Mouse (Mus musculus) urinary bladder, postnatal 10 days (tissue): ENCODE measurements at regions not wholly inside any gene's neighbourhood (a gene's known extent, or its start where the extent isn't known, plus 50 kb on each side); places are given as distances from the start of the nearest gene placed in this dataset.

Experiments
- DNase-seq: peaks from one replicate; pipeline ENCODE4 v3.0.0; 2022; ENCODE audit warnings: low spot score

- no peak for DNase-seq
Observed at GRCm38 (mm10) chr8:126854121-126855055, 91.3 kb downstream of the Tomm20 start.

GRCm38 (mm10) chr8:126852663-126853390 lies 92.8 kb downstream of the Tomm20 start:
- DNase-seq: no peak

GRCm38 (mm10) chr8:126852184-126852583 lies 93.5 kb downstream of the Tomm20 start:
- no peak for DNase-seq

- no peak for DNase-seq
Observed at GRCm38 (mm10) chr8:126851780-126852179, 93.9 kb downstream of the Tomm20 start.

- no peak for DNase-seq
Observed at GRCm38 (mm10) chr8:126850189-126850535, 95.5 kb downstream of the Tomm20 start.

DNA sequence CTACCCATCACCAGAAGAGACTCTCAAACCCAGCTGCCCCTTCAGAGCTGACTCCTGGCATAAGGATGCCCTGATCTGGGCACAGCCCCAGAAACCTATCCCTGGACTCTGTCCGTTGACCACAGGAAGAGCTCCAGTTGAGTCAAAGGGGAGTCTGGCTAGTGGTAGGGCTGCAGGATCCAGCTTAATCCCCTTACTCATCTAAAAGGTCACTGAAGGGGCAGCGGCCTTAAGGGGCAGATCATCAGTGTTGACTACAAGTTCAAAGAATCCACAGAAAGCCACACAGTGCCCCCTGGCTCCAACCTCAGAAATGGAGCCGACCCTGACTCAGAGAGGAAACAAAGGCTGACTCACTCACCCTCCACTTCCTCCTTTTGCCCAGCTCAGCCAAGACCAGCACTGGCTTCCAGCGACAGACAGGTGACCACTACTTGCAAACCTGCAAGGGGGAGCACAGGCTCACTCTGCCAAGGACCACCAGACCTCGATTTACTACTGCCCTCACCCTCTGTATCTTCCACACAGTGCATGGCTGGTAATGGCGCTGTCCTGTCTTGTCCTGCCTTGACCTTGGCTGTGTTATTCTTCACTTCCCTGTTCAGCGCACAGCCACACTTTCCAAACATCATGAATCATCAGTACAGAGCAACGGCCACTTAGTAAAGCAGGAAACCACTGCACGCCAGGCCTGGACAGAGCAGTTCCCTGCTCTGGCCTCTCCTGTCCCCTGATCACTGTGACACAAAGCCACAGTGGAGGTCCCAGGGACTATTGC lies 96.0 kb downstream of the Tomm20 start:
- no peak for DNase-seq

- DNase-seq: no peak
Observed at GRCm38 (mm10) chr8:126848369-126849105, 97.1 kb downstream of the Tomm20 start.

DNA sequence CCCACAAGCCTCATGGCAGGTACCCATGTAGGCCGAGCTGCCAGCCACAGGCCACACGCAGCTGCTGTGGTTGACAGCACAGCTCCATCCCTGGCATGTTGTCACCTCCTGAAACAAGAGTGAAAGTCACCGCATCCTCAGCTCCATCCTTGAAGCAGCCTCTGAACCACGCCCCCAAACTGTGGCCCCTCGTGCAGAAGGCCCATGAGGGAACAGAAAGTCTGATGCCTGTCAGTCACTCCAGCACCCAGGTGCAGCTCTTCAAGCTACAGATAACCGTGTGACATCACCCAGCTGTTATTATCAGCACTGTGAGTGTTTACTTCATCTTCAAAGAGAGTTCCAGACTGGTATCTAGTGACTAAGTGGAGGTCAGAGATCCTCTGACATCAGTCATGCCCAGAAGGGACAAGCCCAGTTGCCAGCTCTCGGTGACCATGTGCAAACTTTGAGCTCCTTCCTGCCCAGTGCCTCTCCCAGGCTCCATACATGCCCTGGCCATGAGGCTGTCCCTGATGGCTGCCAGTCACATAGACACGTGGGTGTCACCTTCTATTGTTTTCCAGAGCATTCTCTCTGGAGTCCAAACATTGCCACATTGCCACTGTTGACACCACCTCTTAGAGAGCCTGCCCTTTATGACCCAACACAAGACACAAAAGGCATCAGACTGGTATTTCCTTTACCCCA lies 97.8 kb downstream of the Tomm20 start:
- no peak for DNase-seq

- no peak for DNase-seq
Observed at GRCm38 (mm10) chr8:126846188-126846565, 99.5 kb downstream of the Tomm20 start.

DNA sequence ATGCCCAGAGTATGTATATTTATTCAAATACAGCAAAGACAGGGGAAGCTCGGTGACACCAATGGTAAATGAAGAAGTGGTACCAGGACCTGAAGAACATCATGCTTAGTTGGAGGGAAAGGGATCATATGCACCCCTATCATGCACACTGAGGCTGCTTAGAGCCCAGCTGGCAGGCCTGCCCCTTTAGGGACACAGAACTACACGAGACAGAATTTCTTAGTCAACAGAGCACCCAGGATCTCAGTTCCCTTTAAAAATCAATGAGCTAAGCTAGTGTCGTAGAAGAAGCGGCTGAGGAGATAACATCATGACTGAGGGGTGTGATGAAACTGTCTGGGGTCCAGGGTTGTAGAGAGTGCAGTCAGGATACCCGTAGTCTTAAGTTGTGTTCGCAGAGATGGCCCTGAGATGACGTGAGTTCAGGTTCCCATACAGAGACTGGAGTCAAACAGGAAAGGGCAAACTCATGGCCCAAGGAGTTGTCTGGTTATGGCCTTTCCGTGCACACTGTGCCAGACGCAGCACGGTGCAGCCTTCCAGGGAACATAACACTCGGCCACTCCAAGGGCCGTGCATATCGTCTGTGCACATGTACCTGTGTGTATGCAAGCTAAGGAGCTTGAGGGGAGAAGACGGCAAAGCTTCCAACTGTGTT lies 100.0 kb downstream of the Tomm20 start:
- no peak for DNase-seq

DNA sequence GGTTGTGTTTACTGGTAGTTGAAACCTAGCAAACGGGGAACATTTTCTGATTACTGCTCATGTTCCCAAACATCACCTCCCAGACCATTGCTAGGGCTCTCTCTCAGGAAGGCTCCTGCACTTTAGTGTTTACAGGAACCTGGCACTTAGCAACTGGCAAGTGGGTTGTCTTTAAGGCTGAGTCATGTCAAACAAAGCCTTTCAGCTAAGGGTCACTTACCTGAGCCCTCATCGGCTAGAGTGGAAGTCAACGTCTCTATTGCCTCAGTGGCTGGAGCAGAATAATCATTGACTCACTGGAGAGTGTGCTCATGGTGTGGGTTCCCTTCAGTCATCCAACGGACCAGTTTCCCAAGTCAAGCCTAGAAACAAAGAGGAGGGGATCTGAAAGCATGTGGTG lies 101.0 kb downstream of the Tomm20 start:
- no peak for DNase-seq

DNA sequence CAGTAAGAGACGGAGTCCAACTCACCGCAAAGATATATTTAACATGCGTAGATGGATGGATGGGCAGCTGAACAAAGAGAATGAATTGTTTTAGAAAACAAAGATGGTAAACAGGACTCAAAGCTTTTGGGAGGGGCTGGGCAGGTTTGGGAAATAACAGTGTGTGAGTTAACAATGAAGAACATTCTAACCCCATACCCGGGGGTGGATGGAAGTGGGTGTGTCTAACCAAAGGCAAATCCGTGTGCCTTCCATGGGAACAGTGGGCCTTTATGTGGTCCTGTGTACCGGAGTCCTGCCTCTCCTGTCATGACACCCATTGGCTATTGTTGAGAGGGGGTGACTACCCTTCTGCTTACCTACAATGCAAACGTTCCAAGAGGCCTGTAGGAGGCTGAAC lies 104.5 kb downstream of the Tomm20 start:
- DNase-seq: no peak

DNA sequence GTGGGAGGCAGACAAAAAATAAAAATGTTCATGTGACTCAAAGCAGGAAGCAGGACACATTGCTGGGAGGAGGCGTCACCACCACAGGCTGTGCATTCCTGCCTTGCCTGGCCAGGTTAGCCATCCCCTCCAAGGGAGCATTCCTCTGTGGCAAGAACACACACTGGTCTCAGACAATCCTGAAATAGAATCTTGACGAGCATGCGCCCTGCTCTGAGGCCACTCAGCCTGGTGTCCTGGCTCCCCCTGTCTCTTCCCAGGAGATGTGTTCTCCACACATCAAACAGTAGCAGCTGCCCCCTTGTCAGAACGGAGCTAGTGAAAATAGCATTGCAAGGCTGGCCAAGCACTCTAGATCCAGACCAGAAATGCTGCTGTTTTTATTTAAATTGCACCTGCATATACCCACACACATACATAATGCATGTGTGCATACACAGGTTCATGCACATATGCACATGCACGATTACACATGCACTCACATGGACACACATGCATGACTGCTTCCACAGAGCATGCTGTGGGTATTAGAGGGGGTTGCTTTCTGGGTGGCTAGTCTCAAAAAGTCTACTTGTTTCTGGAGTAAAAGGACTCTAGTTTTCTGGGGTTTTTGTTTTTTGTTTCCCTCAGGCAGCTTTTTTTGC lies 105.8 kb downstream of the Tomm20 start:
- DNase-seq: no peak

- no peak for DNase-seq
Observed at GRCm38 (mm10) chr8:126839039-126839711, 106.5 kb downstream of the Tomm20 start.

- DNase-seq: no peak
Observed at GRCm38 (mm10) chr8:126838228-126838627, 107.4 kb downstream of the Tomm20 start.

DNA sequence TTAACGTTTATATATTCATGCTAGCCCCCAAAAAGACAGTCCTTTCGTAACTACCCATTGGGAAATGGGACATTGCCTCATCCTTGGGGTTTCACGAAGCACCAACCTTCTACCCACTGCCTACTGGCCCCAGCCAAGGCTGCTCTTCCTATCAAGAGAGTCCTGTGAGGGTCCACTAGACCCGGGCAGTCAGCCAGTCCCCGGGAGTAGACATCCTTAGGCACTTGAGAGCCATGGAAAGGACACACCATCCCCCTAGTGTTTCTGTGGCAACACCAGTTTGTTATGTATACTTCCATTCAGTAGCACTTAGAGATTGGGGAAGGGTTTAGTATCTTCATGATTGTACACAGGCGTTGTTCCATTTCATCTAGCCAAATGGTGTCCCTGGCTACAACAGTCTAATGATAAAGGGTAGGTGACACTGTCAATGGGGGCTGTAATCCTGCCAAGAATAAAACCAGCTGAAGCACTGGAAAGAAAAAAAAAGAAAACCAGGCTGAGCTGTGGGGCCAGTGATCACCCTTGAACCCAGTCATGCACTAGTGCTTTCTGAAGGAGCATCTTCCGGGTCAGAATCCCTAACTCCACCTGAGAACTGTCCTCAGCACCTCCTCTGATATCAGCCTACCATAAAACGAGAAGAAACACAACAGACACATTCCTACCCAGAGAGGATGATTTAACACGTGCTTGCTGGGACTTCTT lies 108.2 kb downstream of the Tomm20 start:
- DNase-seq: no peak

DNA sequence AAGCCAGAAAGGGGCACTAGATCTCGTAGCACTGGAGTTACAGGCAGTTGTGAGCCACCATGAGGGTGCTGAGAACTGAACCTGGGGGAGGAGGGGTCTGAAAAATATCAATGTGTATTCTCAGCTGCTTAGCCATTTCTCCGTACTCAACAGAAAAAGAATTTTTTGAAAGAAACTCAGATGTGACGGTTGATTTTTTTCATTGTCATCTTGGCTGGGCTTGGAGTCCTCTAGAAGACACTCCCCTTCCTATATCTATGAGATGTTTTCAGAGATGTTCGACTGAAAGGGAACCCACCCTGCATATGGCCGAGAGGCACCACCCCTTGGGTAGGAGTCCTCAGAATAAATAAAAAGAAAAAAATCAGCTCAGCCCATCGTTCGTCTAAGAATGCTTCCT lies 110.1 kb downstream of the Tomm20 start:
- DNase-seq: no peak

- DNase-seq: no peak
Observed at GRCm38 (mm10) chr8:126833471-126834453, 111.9 kb downstream of the Tomm20 start.
